Mouse (Mus musculus) embryonic facial prominence, embryonic 14.5 days (tissue): ENCODE results near the gene Chpf. TPM values are rescaled to one million over a fixed set of nuclear protein-coding genes. Genes with fewer than 3 reads are reported as not detected.

Experiments
- ATAC-seq: fragments of 200-750 bp; cut with Nextera tagmentation; 2 replicates; pipeline ENCODE4 v1.8.0; 2017; ENCODE audit warnings: low read depth, moderate number of reproducible peaks, moderate TSS enrichment
- DNase-seq: peaks from one replicate; pipeline ENCODE4 v3.0.0-alpha.2; 2015; ENCODE audit warnings: low spot score
- H3K27ac ChIP-seq: fragments of 300-500 bp; sonication (generic); replicated peaks from 2 replicates; pipeline ENCODE4 v1.5.1; 2014; ENCODE audit warnings: low read depth, mild to moderate bottlenecking, low read length, moderate library complexity
- H3K27me3 ChIP-seq: fragments of 300-500 bp; sonication (generic); replicated peaks from 2 replicates; pipeline ENCODE4 v1.6.1; 2014; ENCODE audit warnings: low read length; ENCODE audit not compliant: control insufficient read depth, insufficient read depth
- H3K36me3 ChIP-seq: fragments of 300-500 bp; sonication (generic); 2 replicates; pipeline ENCODE4 v1.6.1; 2014; ENCODE audit warnings: low read length, mixed read lengths; ENCODE audit not compliant: control insufficient read depth, insufficient read depth
- H3K4me1 ChIP-seq: fragments of 300-500 bp; sonication (generic); 2 replicates; pipeline ENCODE4 v1.6.1; 2014; ENCODE audit warnings: antibody characterized with exemption, low read length; ENCODE audit not compliant: control insufficient read depth, insufficient read depth
- H3K4me2 ChIP-seq: fragments of 300-500 bp; sonication (generic); 2 replicates; pipeline ENCODE4 v1.6.1; 2014; ENCODE audit warnings: low read depth, mild to moderate bottlenecking, low read length, moderate library complexity, mixed read lengths
- H3K4me3 ChIP-seq: fragments of 300-500 bp; sonication (generic); 2 replicates; pipeline ENCODE4 v1.5.1; 2014; ENCODE audit warnings: low read depth, mild to moderate bottlenecking, low read length
- H3K9ac ChIP-seq: fragments of 300-500 bp; sonication (generic); 2 replicates; pipeline ENCODE4 v1.6.1; 2014; ENCODE audit warnings: low read depth, mild to moderate bottlenecking, low read length, moderate library complexity, mixed read lengths
- H3K9me3 ChIP-seq: fragments of 300-500 bp; sonication (generic); 2 replicates; pipeline ENCODE4 v1.6.1; 2016; ENCODE audit warnings: low read length; ENCODE audit not compliant: control insufficient read depth
- WGBS: fragments of 180-500 bp; shearing (Covaris S2); extraction: QIAGEN DNeasy Blood & Tissue Kit; methylation state at CpG from one replicate; pipeline ENCODE4 v1.1.7; 2014; 5-methylcytosine and 5-hydroxymethylcytosine counted together
- polyA plus RNA-seq: library from polyadenylated mRNA; unstranded; fragments of >200 nt; fragmentation: Nextera tagmentation; extraction: Ambion mirVana; gene quantifications from 2 replicates; pipeline ENCODE4 v1.2.1, GENCODE M21; 2014

Gene Chpf
- polyA plus RNA-seq, 1 experiment from 2014 or later = 65.1 TPM

- Histone ChIP-seq H3K27me3 (peaks cover 53% of the 10 kb centered on the region), H3K4me3 (peak overlapping the region; percentile 55), H3K4me2 (peak overlapping the region; percentile 89), H3K4me1 (peaks cover 16% of the 10 kb centered on the region), H3K9ac (peak overlapping the region; percentile 51), H3K36me3 (peaks cover 38% of the 10 kb centered on the region), H3K9me3 (no peaks in the 10 kb centered on the region), H3K27ac (no peak overlapping the region)
- WGBS = under 1% methylated on average over 34 of the region's 62 CpGs
- DNase-seq (peak; percentile 86), ATAC-seq (peak; percentile 67)
Observed at GRCm38 (mm10) chr1:75487405-75488161, 8.5 kb upstream of the Chpf start.

- WGBS = 2% methylated on average over 13 of the region's 13 CpGs
- H3K4me1 ChIP-seq = peaks cover 16% of the 10 kb centered on the region
- no peaks in the 10 kb centered on the region for H3K9me3 ChIP-seq
- peak overlapping the region; percentile 89 for H3K4me2 ChIP-seq
- peak; percentile 15; the same call in 1 of the 2 replicates for ATAC-seq
- H3K9ac ChIP-seq = peak overlapping the region; percentile 51
- H3K36me3 ChIP-seq = peaks cover 33% of the 10 kb centered on the region
- H3K27ac ChIP-seq = no peak overlapping the region
- peaks cover 58% of the 10 kb centered on the region for H3K27me3 ChIP-seq
- DNase-seq = peak; percentile 4
- peak overlapping the region; percentile 55 for H3K4me3 ChIP-seq
Observed at GRCm38 (mm10) chr1:75487040-75487404, 7.9 kb upstream of the Chpf start.

- peaks cover 16% of the 10 kb centered on the region for H3K4me1 ChIP-seq
Observed at GRCm38 (mm10) chr1:75486561-75486960, 7.5 kb upstream of the Chpf start.

GRCm38 (mm10) chr1:75480735-75481134, 1.6 kb upstream of the Chpf start:
- no peaks in the 10 kb centered on the region for H3K9me3 ChIP-seq
- WGBS = 82% methylated on average over 7 of the region's 7 CpGs
- H3K36me3 ChIP-seq = peaks cover 15% of the 10 kb centered on the region
- no peak for ATAC-seq
- H3K27me3 ChIP-seq = peaks cover 46% of the 10 kb centered on the region
- no peak for DNase-seq
- H3K4me3 ChIP-seq = no peak overlapping the region
- peaks cover 9% of the 10 kb centered on the region for H3K4me1 ChIP-seq
- H3K9ac ChIP-seq = no peak overlapping the region
- H3K27ac ChIP-seq = no peak overlapping the region
- H3K4me2 ChIP-seq = no peak overlapping the region

More at GRCm38 (mm10) chr1:75486561-75486960, 7.5 kb upstream of the Chpf start:
- Histone ChIP-seq H3K27ac (no peak overlapping the region), H3K36me3 (peaks cover 28% of the 10 kb centered on the region), H3K9ac (no peak overlapping the region), H3K27me3 (peaks cover 58% of the 10 kb centered on the region), H3K9me3 (no peaks in the 10 kb centered on the region), H3K4me3 (peak overlapping the region; percentile 55; the same call in 1 of the 2 replicates), H3K4me2 (peak overlapping the region; percentile 89; the same call in 1 of the 2 replicates)
- DNase-seq (no peak), ATAC-seq (no peak)
- 8% methylated on average over 17 of the region's 24 CpGs for WGBS

GRCm38 (mm10) chr1:75480036-75480435, 929 bp upstream of the Chpf start:
- H3K36me3 ChIP-seq = peaks cover 22% of the 10 kb centered on the region

GRCm38 (mm10) chr1:75479635-75479989, 505 bp upstream of the Chpf start:
- no peak for ATAC-seq
- H3K9ac ChIP-seq = peak overlapping the region; percentile 51; the same call in 1 of the 2 replicates
- WGBS = under 1% methylated on average over 9 of the region's 24 CpGs

More at GRCm38 (mm10) chr1:75480036-75480435, 929 bp upstream of the Chpf start:
- no peak for ATAC-seq
- no peak for DNase-seq
- peaks cover 40% of the 10 kb centered on the region for H3K27me3 ChIP-seq
- H3K9me3 ChIP-seq = no peaks in the 10 kb centered on the region
- no peak overlapping the region for H3K9ac ChIP-seq
- H3K4me1 ChIP-seq = peaks cover 9% of the 10 kb centered on the region
- WGBS = 15% methylated on average over 13 of the region's 13 CpGs
- no peak overlapping the region for H3K27ac ChIP-seq
- peak overlapping the region; percentile 71 for H3K4me2 ChIP-seq
- peak overlapping the region; percentile 80; the same call in 1 of the 2 replicates for H3K4me3 ChIP-seq

GRCm38 (mm10) chr1:75478497-75478896, 610 bp downstream of the Chpf start:
- peak overlapping the region; percentile 79 for H3K9ac ChIP-seq
- peak overlapping the region; percentile 64 for H3K27ac ChIP-seq
- H3K36me3 ChIP-seq = peaks cover 36% of the 10 kb centered on the region
- H3K4me2 ChIP-seq = peak overlapping the region; percentile 71
- DNase-seq (peak; percentile 33), ATAC-seq (no peak)
- H3K4me3 ChIP-seq = peak overlapping the region; percentile 80
- H3K27me3 ChIP-seq = peaks cover 25% of the 10 kb centered on the region
- H3K4me1 ChIP-seq = peaks cover 9% of the 10 kb centered on the region
- 1% methylated on average over 12 of the region's 25 CpGs for whole genome bisulfite sequencing
- no peaks in the 10 kb centered on the region for H3K9me3 ChIP-seq

More at GRCm38 (mm10) chr1:75479635-75479989, 505 bp upstream of the Chpf start:
- Histone ChIP-seq H3K4me2 (peak overlapping the region; percentile 71), H3K27me3 (peaks cover 36% of the 10 kb centered on the region), H3K9me3 (no peaks in the 10 kb centered on the region), H3K4me3 (peak overlapping the region; percentile 80), H3K36me3 (peaks cover 26% of the 10 kb centered on the region), H3K27ac (no peak overlapping the region), H3K4me1 (peaks cover 9% of the 10 kb centered on the region)
- DNase-seq = no peak

- DNase-seq = no peak
- no peak for ATAC-seq
- H3K4me1 ChIP-seq = peaks cover 9% of the 10 kb centered on the region
- peak overlapping the region; percentile 80 for H3K4me3 ChIP-seq
- no peak overlapping the region for H3K27ac ChIP-seq
- no peak overlapping the region for H3K9ac ChIP-seq
- H3K9me3 ChIP-seq = no peaks in the 10 kb centered on the region
- WGBS = 30% methylated on average over 3 of the region's 3 CpGs
- H3K36me3 ChIP-seq = peaks cover 41% of the 10 kb centered on the region
- H3K27me3 ChIP-seq = peaks cover 20% of the 10 kb centered on the region
- H3K4me2 ChIP-seq = peak overlapping the region; percentile 71
Observed at GRCm38 (mm10) chr1:75477966-75478290, 1.2 kb downstream of the Chpf start.
